Mouse (Mus musculus): ENCODE data around the gene Hpf1.

- TF ChIP-seq POLR2A (IDR thresholded peaks at IDR 0.05; ENCODE audit: low read depth, low read length) (no peak), CTCF (conservative IDR thresholded peaks at IDR 0.05; ENCODE audit: insufficient read depth, insufficient read length, low read depth, low read length) (no peak)
Observed at GRCm38 (mm10) chr8:60886736-60887135, 3.5 kb upstream of the Hpf1 start.

Data from kidney, adult 2 months (tissue).